In genomic region chr6:32644016-32644415, GRCm38 (mm10) we compare ENCODE assay signal across 26 mouse cellular contexts. TPM values are rescaled to one million over a fixed set of nuclear protein-coding genes. Genes with fewer than 3 reads are reported as not detected.
DNase-seq lines count a peak whose midpoint lies in the region; TF ChIP-seq lines count a peak whose summit lies in the region.
"Had no signal": no experiment of that assay in that cellular context is flagged by ENCODE, and none has a peak within 500 bp of the region (broad histone marks: within the 10 kb centered on the region; RNA-seq: fewer than 3 reads in every experiment).

No protein-coding gene starts in this region.

- no peak for DNase-seq in left cerebral cortex, adult 2 months (ENCODE audit: extremely low spot score in 1 of 2, low spot score in 2 of 2)
- no peak for DNase-seq in left cerebral cortex, adult 11 months (ENCODE audit: low spot score)
- peak; percentile 77 for DNase-seq in NIH3T3 (ENCODE audit: low read depth)
- DNase-seq in fibroblast of lung, adult 2 months (ENCODE audit: low read depth) = peak; percentile 13
- no peak for DNase-seq in spleen, adult 12 weeks (ENCODE audit: low spot score)
- DNase-seq in Muller cell, postnatal 12 days (ENCODE audit: inconsistent ontology term) = no peak
- DNase-seq: adrenal gland, adult 2 months; adrenal gland, postnatal 14 days; cerebellum, adult 11-12 months; cerebellum, adult 8-10 months; cerebellum, postnatal 10 days; cerebellum, postnatal 36 days; embryo, embryonic 11 days; gastrocnemius, postnatal 25 days; heart, adult 18-20 months; heart, postnatal 10 days; heart, postnatal 36 days had no signal

- peak overlapping the region; percentile 60; the same call in 1 of the 2 replicates for H3K27ac ChIP-seq in left cerebral cortex, adult 2 months
- H3K27ac ChIP-seq: embryonic facial prominence, embryonic 10.5 days; embryonic facial prominence, embryonic 13.5 days; forebrain, embryonic 10.5 days; forebrain, embryonic 13.5 days; heart, embryonic 15.5 days; hindbrain, embryonic 10.5 days; hindbrain, embryonic 13.5 days had no signal

- H3K4me3 ChIP-seq in left cerebral cortex, adult 2 months = no peak overlapping the region
- H3K4me3 ChIP-seq: embryonic facial prominence, embryonic 10.5 days; embryonic facial prominence, embryonic 13.5 days; erythroblast, embryonic 14.5 days; forebrain, embryonic 10.5 days; forebrain, embryonic 13.5 days; heart, embryonic 12.5 days; heart, embryonic 15.5 days; hindbrain, embryonic 10.5 days; hindbrain, embryonic 13.5 days had no signal

- intact Hi-C loops in left cerebral cortex, adult 2 months (cut with DNase I) = no loop called here

- TF ChIP-seq CTCF in left cerebral cortex, adult 2 months (IDR thresholded peaks at IDR 0.05) = no peak

RNA-seq across cellular contexts. Expression of gene Plxna4, which starts 56.0 kb away (rescaled TPM):
- total RNA-seq in left cerebral cortex, adult 2 months (2021) = 10 to 100 TPM; 70.2 to 71.6 TPM

Comparison
In these comparisons a context has a peak if more than half of its experiments do, and no peak if none do; other contexts are left out.
1. DNase-seq: peak in NIH3T3 (single experiment) and fibroblast of lung, adult 2 months (single experiment); none in left cerebral cortex, adult 2 months (0 of 2), left cerebral cortex, adult 11 months (single experiment), spleen, adult 12 weeks (single experiment) and Muller cell, postnatal 12 days (single experiment).